Mouse (Mus musculus) lung, embryonic 15.5 days (tissue): Measurements from ENCODE around the gene Flcn. TPM values are rescaled to one million over a fixed set of nuclear protein-coding genes. Genes with fewer than 3 reads are reported as not detected.

Source experiments
- ATAC-seq: fragments of 200-750 bp; cut with Nextera tagmentation; 2 replicates; pipeline ENCODE4 v1.8.0; 2017; ENCODE audit warnings: moderate number of reproducible peaks, borderline replicate concordance; ENCODE audit not compliant: low FRiP score, low TSS enrichment; ENCODE audit errors: extremely low read depth
- H3K27ac ChIP-seq: fragments of 300-500 bp; sonication (generic); 2 replicates; pipeline ENCODE4 v1.5.1; 2015; ENCODE audit warnings: moderate library complexity, mild to moderate bottlenecking, inconsistent platforms
- H3K27me3 ChIP-seq: fragments of 300-500 bp; sonication (generic); 2 replicates; pipeline ENCODE4 v1.6.1; 2015; ENCODE audit warnings: inconsistent platforms
- H3K36me3 ChIP-seq: fragments of 300-500 bp; sonication (generic); 2 replicates; pipeline ENCODE4 v1.6.1; 2015; ENCODE audit warnings: inconsistent platforms
- H3K4me1 ChIP-seq: fragments of 300-500 bp; sonication (generic); 2 replicates; pipeline ENCODE4 v1.6.1; 2015; ENCODE audit warnings: inconsistent platforms
- H3K4me2 ChIP-seq: fragments of 300-500 bp; sonication (generic); 2 replicates; pipeline ENCODE4 v1.6.1; 2015; ENCODE audit warnings: inconsistent platforms, mild to moderate bottlenecking, moderate library complexity
- H3K4me3 ChIP-seq: fragments of 300-500 bp; sonication (generic); 2 replicates; pipeline ENCODE4 v1.5.1; 2015; ENCODE audit warnings: mild to moderate bottlenecking, inconsistent platforms
- H3K9ac ChIP-seq: fragments of 300-500 bp; sonication (generic); 2 replicates; pipeline ENCODE4 v1.6.1; 2015; ENCODE audit warnings: inconsistent platforms
- H3K9me3 ChIP-seq: fragments of 300-500 bp; sonication (generic); 2 replicates; pipeline ENCODE4 v1.6.1; 2016; ENCODE audit warnings: inconsistent platforms
- WGBS: fragments of 180-500 bp; shearing (Covaris S2); methylation state at CpG from one replicate; pipeline ENCODE4 v1.1.7; 2015; 5-methylcytosine and 5-hydroxymethylcytosine counted together
- polyA plus RNA-seq: library from polyadenylated mRNA; unstranded; fragments of >200 nt; fragmentation: Nextera tagmentation; extraction: Ambion mirVana; gene quantifications from 2 replicates; pipeline ENCODE4 v1.2.1, GENCODE M21; 2015

The Flcn gene
- polyA plus RNA-seq, 1 experiment from 2014 or later, result 27.7 TPM

- no peaks in the 10 kb centered on the region for H3K4me1 ChIP-seq
- no peaks in the 10 kb centered on the region for H3K27me3 ChIP-seq
- H3K9me3 ChIP-seq, result no peaks in the 10 kb centered on the region
- no peak overlapping the region for H3K27ac ChIP-seq
- H3K4me2 ChIP-seq, result no peak overlapping the region
- WGBS, result 51% methylated on average over 9 of the region's 9 CpGs
- peak; percentile 77; the same call in 1 of the 2 replicates for ATAC-seq
- H3K36me3 ChIP-seq, result peaks cover 55% of the 10 kb centered on the region
- H3K9ac ChIP-seq, result no peak overlapping the region
- no peak overlapping the region for H3K4me3 ChIP-seq
Measured at GRCm38 (mm10) chr11:59778181-59778873, 31.5 kb downstream of the Flcn start.

- 87% methylated on average over 5 of the region's 5 CpGs for WGBS
- H3K27me3 ChIP-seq, result no peaks in the 10 kb centered on the region
- H3K27ac ChIP-seq, result no peak overlapping the region
- peaks cover 65% of the 10 kb centered on the region for H3K36me3 ChIP-seq
- H3K9me3 ChIP-seq, result no peaks in the 10 kb centered on the region
- H3K9ac ChIP-seq, result no peak overlapping the region
- no peak for ATAC-seq
- no peak overlapping the region for H3K4me2 ChIP-seq
- H3K4me3 ChIP-seq, result no peak overlapping the region
- H3K4me1 ChIP-seq, result no peaks in the 10 kb centered on the region
Measured at GRCm38 (mm10) chr11:59777259-59777658, 32.6 kb downstream of the Flcn start.

DNA sequence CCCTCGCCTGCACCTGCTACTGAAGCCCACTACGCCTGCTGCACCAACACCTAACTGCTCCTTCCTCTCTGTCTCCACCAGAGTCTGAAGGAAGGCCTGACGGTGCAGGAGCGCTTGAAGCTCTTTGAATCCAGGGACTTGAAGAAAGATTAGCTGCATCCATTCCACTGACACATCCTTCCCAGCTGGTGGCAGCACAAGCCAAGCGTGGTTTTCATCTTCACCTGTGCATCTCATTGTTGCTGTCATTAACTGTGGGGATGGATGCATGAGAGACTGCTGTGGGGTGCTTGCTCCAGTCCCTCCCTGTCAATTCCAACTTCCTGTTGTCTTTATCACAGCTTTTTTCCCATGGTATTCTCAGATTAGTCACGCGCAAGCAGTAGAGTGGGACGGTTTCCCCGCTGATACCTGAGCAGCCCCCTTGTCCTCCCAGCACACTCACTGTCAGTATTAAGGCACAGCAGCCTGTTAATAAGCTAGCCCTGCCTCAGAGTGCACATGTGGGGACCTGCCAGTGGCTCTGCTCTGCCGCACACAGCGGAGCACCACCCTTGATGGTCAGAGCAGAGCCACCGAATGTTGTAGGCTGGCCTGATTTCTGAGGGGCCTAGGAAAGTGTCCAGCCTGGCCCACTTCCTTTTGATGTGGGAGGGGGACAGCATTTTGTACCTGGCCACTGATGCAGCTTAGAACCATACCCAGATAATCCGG is 34.2 kb downstream of the Flcn start:
- 87% methylated on average over 13 of the region's 13 CpGs for WGBS

GRCm38 (mm10) chr11:59774522-59774921 is 35.3 kb downstream of the Flcn start:
- Histone ChIP-seq H3K9ac (no peak overlapping the region), H3K27me3 (no peaks in the 10 kb centered on the region), H3K27ac (no peak overlapping the region), H3K4me3 (no peak overlapping the region), H3K9me3 (no peaks in the 10 kb centered on the region), H3K4me2 (no peak overlapping the region), H3K36me3 (peaks cover 91% of the 10 kb centered on the region), H3K4me1 (no peaks in the 10 kb centered on the region)
- ATAC-seq, result no peak
- WGBS, result 88% methylated on average over 4 of the region's 4 CpGs

More for the DNA sequence above, 34.2 kb downstream of the Flcn start:
- no peak for ATAC-seq
- no peaks in the 10 kb centered on the region for H3K9me3 ChIP-seq
- H3K27me3 ChIP-seq, result no peaks in the 10 kb centered on the region
- H3K4me1 ChIP-seq, result no peaks in the 10 kb centered on the region
- H3K4me2 ChIP-seq, result no peak overlapping the region
- no peak overlapping the region for H3K4me3 ChIP-seq
- no peak overlapping the region for H3K27ac ChIP-seq
- H3K36me3 ChIP-seq, result peaks cover 82% of the 10 kb centered on the region
- H3K9ac ChIP-seq, result no peak overlapping the region

DNA sequence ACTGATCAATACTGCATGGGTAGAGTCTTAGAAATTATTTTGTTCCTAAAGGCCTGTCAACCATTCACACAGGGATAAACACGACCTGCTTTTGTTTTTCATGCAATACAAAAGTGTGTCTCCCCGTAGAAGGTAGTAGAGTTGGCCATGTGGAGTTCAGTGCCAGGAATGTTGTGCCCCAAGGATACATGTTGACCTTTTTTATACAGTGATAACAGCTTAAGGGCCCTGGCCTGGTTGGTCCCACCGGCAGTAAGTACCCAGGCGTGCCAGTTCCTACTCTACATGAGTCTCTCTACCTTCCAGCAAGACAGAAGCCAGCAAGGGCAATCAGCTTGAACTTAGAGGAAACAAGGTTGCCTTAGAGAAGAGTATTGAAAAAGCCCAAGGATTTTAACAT is 36.9 kb downstream of the Flcn start:
- WGBS, result 85% methylated on average over 4 of the region's 4 CpGs
- peaks cover 97% of the 10 kb centered on the region for H3K36me3 ChIP-seq
- no peaks in the 10 kb centered on the region for H3K9me3 ChIP-seq
- no peaks in the 10 kb centered on the region for H3K27me3 ChIP-seq
- H3K4me3 ChIP-seq, result no peak overlapping the region
- H3K27ac ChIP-seq, result no peak overlapping the region
- no peak overlapping the region for H3K9ac ChIP-seq
- H3K4me2 ChIP-seq, result no peak overlapping the region
- no peak for ATAC-seq
- H3K4me1 ChIP-seq, result no peaks in the 10 kb centered on the region

GRCm38 (mm10) chr11:59772291-59772690 is 37.5 kb downstream of the Flcn start:
- no peak overlapping the region for H3K27ac ChIP-seq
- H3K9me3 ChIP-seq, result no peaks in the 10 kb centered on the region
- H3K27me3 ChIP-seq, result no peaks in the 10 kb centered on the region
- H3K4me3 ChIP-seq, result no peak overlapping the region
- H3K4me2 ChIP-seq, result no peak overlapping the region
- H3K9ac ChIP-seq, result no peak overlapping the region
- 83% methylated on average over 2 of the region's 2 CpGs for WGBS
- no peak for ATAC-seq
- peaks cover 98% of the 10 kb centered on the region for H3K36me3 ChIP-seq
- H3K4me1 ChIP-seq, result no peaks in the 10 kb centered on the region

DNA sequence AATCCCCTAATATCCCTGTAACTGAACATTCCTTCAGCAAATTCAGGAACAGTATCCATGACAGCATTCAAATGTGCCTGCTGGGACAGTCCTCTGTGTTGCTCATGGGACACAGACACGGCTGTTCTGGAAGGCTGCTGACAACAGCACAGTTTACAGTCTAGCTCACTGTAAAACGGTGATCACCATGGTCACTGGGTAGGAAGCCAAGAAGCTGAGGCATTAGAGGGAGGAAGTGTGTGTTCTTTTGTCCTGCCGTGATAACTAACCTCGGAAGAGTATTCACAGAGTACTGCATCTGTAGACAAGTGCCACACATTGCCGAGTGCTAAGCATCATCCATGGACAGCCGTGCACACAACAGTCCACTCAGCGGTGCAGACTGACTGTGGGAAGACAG is 39.1 kb downstream of the Flcn start:
- Histone ChIP-seq H3K4me1 (no peaks in the 10 kb centered on the region), H3K4me3 (no peak overlapping the region), H3K27ac (no peak overlapping the region), H3K4me2 (no peak overlapping the region), H3K27me3 (no peaks in the 10 kb centered on the region), H3K36me3 (peaks cover 96% of the 10 kb centered on the region), H3K9me3 (no peaks in the 10 kb centered on the region), H3K9ac (no peak overlapping the region)
- no peak for ATAC-seq
- WGBS, result 87% methylated on average over 7 of the region's 7 CpGs

DNA sequence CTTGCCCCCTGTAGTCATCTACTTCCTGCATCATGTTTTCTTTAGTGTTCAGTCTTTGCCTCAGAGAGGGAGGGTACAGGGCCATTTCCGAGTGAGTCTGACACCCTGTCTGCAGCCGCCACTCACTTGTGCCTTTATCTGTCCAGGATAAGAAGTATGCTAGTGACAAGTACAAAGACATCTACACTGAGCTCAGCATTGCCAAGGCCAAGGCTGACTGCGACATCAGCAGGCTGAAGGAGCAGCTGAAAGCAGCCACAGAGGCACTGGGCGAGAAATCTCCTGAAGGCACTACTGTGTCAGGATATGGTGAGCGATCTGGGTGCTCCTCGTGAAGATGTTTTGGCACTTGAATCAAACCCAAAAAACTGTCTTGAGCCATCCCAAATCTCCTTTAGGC is 40.1 kb downstream of the Flcn start:
- Histone ChIP-seq H3K4me1 (no peaks in the 10 kb centered on the region), H3K27me3 (no peaks in the 10 kb centered on the region), H3K4me3 (no peak overlapping the region), H3K27ac (no peak overlapping the region), H3K9ac (no peak overlapping the region), H3K36me3 (peaks cover 96% of the 10 kb centered on the region), H3K9me3 (no peaks in the 10 kb centered on the region), H3K4me2 (no peak overlapping the region)
- WGBS, result 73% methylated on average over 6 of the region's 6 CpGs
- ATAC-seq, result no peak

DNA sequence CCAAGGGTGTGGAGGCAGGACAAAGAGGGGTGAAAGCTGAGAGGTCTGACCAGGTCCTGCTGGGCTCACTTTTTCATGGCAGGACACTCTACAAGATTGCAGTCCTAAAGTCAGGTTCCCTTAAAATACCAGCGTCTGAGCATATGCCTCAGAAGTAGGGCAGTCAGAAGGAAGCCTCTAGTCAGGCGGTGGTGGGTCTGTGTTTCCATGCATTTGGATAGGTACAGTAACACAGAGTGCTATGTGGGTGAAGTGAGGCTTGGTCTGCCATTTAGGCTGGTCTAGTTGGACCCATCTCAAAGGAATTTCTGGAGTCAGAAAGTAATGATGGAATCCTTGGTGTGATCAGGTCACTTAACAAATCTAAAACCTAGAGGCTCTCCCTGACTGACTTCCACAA is 40.5 kb downstream of the Flcn start:
- no peak overlapping the region for H3K27ac ChIP-seq
- WGBS, result 94% methylated on average over 2 of the region's 2 CpGs

DNA sequence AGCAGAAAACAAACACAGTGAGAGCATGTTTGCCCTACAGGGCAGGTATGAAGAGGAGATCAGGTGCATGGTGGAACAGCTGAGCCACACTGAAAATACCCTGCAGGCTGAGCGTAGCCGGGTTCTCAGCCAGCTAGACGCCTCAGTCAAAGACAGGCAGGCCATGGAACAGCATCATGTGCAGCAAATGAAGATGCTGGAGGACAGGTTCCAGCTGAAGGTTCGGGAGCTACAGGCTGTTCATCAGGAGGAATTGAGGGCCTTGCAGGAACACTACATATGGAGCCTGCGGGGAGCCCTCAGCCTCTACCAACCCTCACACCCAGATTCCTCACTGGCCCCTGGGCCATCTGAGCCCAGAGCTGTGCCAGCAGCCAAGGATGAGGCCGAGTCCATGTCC is 49.0 kb downstream of the Flcn start:
- Histone ChIP-seq H3K4me3 (no peak overlapping the region), H3K4me1 (no peaks in the 10 kb centered on the region), H3K4me2 (no peak overlapping the region), H3K36me3 (peaks cover 94% of the 10 kb centered on the region), H3K9me3 (no peaks in the 10 kb centered on the region), H3K27me3 (no peaks in the 10 kb centered on the region), H3K9ac (no peak overlapping the region), H3K27ac (no peak overlapping the region)
- no peak for ATAC-seq
- 91% methylated on average over 6 of the region's 6 CpGs for WGBS

More for the DNA sequence above, 40.5 kb downstream of the Flcn start:
- no peak for ATAC-seq
- Histone ChIP-seq H3K4me2 (no peak overlapping the region), H3K4me3 (no peak overlapping the region), H3K9me3 (no peaks in the 10 kb centered on the region), H3K27me3 (no peaks in the 10 kb centered on the region), H3K36me3 (peaks cover 96% of the 10 kb centered on the region), H3K9ac (no peak overlapping the region), H3K4me1 (no peaks in the 10 kb centered on the region)

GRCm38 (mm10) chr11:59759626-59760025 is 50.2 kb downstream of the Flcn start:
- no peak overlapping the region for H3K4me3 ChIP-seq
- H3K27ac ChIP-seq, result no peak overlapping the region
- H3K36me3 ChIP-seq, result peaks cover 93% of the 10 kb centered on the region
- no peaks in the 10 kb centered on the region for H3K4me1 ChIP-seq
- no peak overlapping the region for H3K9ac ChIP-seq
- no peak overlapping the region for H3K4me2 ChIP-seq
- H3K9me3 ChIP-seq, result no peaks in the 10 kb centered on the region
- WGBS, result 81% methylated on average over 2 of the region's 2 CpGs
- ATAC-seq, result no peak
- no peaks in the 10 kb centered on the region for H3K27me3 ChIP-seq

DNA sequence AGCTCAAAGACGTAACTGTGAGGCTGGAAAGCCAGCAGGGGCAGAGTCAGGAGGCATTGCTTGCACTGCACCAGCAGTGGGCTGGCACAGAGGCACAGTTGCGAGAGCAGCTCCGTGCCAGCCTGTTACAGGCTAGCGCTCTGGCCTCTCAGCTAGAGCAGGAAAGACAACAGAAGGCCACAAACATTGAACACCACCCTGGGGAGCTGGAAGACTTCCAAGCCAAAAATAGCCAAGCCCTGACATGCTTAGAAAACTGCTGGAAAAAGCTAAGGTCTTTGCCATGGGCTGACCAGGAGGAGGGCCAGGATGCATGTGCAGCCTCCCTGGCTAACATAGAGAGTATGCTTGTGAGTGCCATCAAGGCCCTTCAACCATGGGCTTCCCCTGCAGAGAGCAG is 50.6 kb downstream of the Flcn start:
- Histone ChIP-seq H3K4me2 (no peak overlapping the region), H3K27ac (no peak overlapping the region), H3K4me1 (no peaks in the 10 kb centered on the region), H3K36me3 (peaks cover 92% of the 10 kb centered on the region), H3K9me3 (no peaks in the 10 kb centered on the region), H3K27me3 (no peaks in the 10 kb centered on the region), H3K9ac (no peak overlapping the region), H3K4me3 (no peak overlapping the region)
- no peak for ATAC-seq
- 74% methylated on average over 4 of the region's 4 CpGs for WGBS
